Mouse (Mus musculus) neural tube, embryonic 11.5 days (tissue): ENCODE results near the gene Vmn2r47. TPM values are rescaled to one million over a fixed set of nuclear protein-coding genes. Genes with fewer than 3 reads are reported as not detected.
"Not testable (repeated sequence)": the region's sequence is repeated elsewhere in the genome, so short reads cannot be mapped to it uniquely, and the experiment has no call there.

ENCODE experiments used
- ATAC-seq: fragments of 200-750 bp; cut with Nextera tagmentation; 2 replicates; pipeline ENCODE4 v1.8.0; 2017; ENCODE audit warnings: moderate number of reproducible peaks, mild to moderate bottlenecking, moderate TSS enrichment, moderate library complexity; ENCODE audit not compliant: insufficient read depth, low FRiP score, low TSS enrichment
- DNase-seq: peaks from one replicate; pipeline ENCODE4 v3.0.0-alpha.2; 2015; ENCODE audit warnings: low spot score
- H3K27ac ChIP-seq: fragments of 300-500 bp; sonication (generic); 2 replicates; pipeline ENCODE4 v1.5.1; 2014; ENCODE audit warnings: low read depth, mild to moderate bottlenecking, low read length
- H3K27me3 ChIP-seq: fragments of 300-500 bp; sonication (generic); 2 replicates; pipeline ENCODE4 v1.6.1; 2014; ENCODE audit warnings: mild to moderate bottlenecking, low read length, mixed read lengths; ENCODE audit not compliant: control insufficient read depth, insufficient read depth
- H3K36me3 ChIP-seq: fragments of 300-500 bp; sonication (generic); 2 replicates; pipeline ENCODE4 v1.6.1; 2014; ENCODE audit warnings: mild to moderate bottlenecking, low read length, moderate library complexity, mixed read lengths; ENCODE audit not compliant: control insufficient read depth, insufficient read depth
- H3K4me1 ChIP-seq: fragments of 300-500 bp; sonication (generic); 2 replicates; pipeline ENCODE4 v1.6.1; 2014; ENCODE audit warnings: low read length, mixed read lengths; ENCODE audit not compliant: control insufficient read depth, insufficient read depth
- H3K4me2 ChIP-seq: fragments of 300-500 bp; sonication (generic); 2 replicates; pipeline ENCODE4 v1.6.1; 2014; ENCODE audit warnings: low read depth, mild to moderate bottlenecking, moderate library complexity
- H3K4me3 ChIP-seq: fragments of 300-500 bp; sonication (generic); 2 replicates; pipeline ENCODE4 v1.5.1; 2014; ENCODE audit warnings: low read depth, low read length
- H3K9ac ChIP-seq: fragments of 300-500 bp; sonication (generic); 2 replicates; pipeline ENCODE4 v1.6.1; 2014; ENCODE audit warnings: mild to moderate bottlenecking, low read length
- H3K9me3 ChIP-seq: fragments of 300-500 bp; sonication (generic); 2 replicates; pipeline ENCODE4 v1.6.1; 2016; ENCODE audit warnings: low read length; ENCODE audit not compliant: control insufficient read depth
- WGBS: fragments of 180-500 bp; shearing (Covaris S2); extraction: QIAGEN DNeasy Blood & Tissue Kit; methylation state at CpG from one replicate; pipeline ENCODE4 v1.1.7; 2014; 5-methylcytosine and 5-hydroxymethylcytosine counted together
- polyA plus RNA-seq: library from polyadenylated mRNA; unstranded; fragments of >200 nt; fragmentation: Nextera tagmentation; extraction: Ambion mirVana; gene quantifications from 2 replicates; pipeline ENCODE4 v1.2.1, GENCODE M21; 2014

The Vmn2r47 gene
- not detected in 2 replicates for polyA plus RNA-seq

DNA sequence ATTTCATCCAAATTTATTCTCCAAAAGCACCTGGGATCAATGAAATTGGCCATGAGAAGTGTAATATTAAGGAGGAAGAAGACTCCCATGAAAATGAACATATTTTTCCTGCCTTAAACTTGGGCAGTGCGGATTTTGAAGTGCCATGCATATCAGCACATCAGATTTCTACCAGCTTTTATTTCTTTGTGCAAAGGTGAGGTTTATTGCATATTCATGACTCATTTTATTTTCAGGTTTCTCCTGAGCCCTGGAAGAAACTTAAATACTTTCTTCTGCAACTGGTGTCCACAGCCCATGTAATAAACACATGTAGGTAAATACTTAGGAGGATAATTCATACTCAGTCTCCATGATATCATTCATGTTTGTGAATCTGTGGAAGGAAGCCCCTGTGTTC, at the start of gene Vmn2r47:
Gene Vmn2r47 (minus strand): TSS at position 101 of the 400 bp plus-strand sequence.
- not testable (repeated sequence) for H3K36me3 ChIP-seq, H3K4me1 ChIP-seq, DNase-seq, H3K27ac ChIP-seq, H3K4me3 ChIP-seq, H3K27me3 ChIP-seq, ATAC-seq, H3K9me3 ChIP-seq, H3K9ac ChIP-seq, H3K4me2 ChIP-seq
- no CpG with 5 or more reads among the region's 1 CpGs for WGBS

DNA sequence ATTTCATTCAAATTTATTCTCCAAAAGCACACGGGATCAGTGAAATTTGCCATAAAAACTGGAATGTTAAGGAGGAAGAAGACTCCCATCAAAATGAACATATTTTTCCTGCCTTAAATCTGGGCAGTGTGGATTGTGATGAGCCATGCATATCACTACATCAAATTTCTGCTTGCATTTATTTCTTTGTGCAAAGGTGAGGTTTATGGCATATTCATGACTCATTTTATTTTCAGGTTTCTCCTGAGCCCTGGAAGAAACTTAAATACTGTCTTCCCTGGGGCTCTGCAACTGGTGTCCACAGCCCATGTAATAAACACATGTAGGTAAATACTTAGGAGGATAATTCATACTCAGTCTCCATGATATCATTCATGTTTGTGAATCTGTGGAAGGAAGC, 70.7 kb downstream of the Vmn2r47 start, which contains the start of gene Vmn2r46:
Gene Vmn2r46 (minus strand): TSS at position 101 of the 400 bp plus-strand sequence.
- not testable (repeated sequence) for ATAC-seq, H3K9ac ChIP-seq, DNase-seq, H3K4me1 ChIP-seq, H3K4me2 ChIP-seq, H3K36me3 ChIP-seq, H3K27ac ChIP-seq, H3K4me3 ChIP-seq, H3K27me3 ChIP-seq, H3K9me3 ChIP-seq
- no CpG with 5 or more reads among the region's 1 CpGs for WGBS

Other genes starting within 250 kb of the Vmn2r47 start
- gene Vmn2r46, start 70.8 kb downstream of the Vmn2r47 start, polyA plus RNA-seq: not detected in 2 replicates
- gene Vmn2r48, start 112.3 kb upstream of the Vmn2r47 start, polyA plus RNA-seq: not detected in 2 replicates
- not detected in 2 replicates for gene Vmn2r49, start 150.9 kb upstream of the Vmn2r47 start, polyA plus RNA-seq
- not detected in 2 replicates for gene Vmn2r50, start 212.0 kb upstream of the Vmn2r47 start, polyA plus RNA-seq